Mouse (Mus musculus): Measurements from ENCODE around the gene Chd9. TPM values are rescaled to one million over a fixed set of nuclear protein-coding genes. Genes with fewer than 3 reads are reported as not detected.

Chd9 gene
- polyA plus RNA-seq, 1 experiment from 2014 or later: 60.0 TPM

- H3K36me3 ChIP-seq (ENCODE audit: control insufficient read depth, insufficient read depth, low read length): no peaks in the 10 kb centered on the region
- H3K4me3 ChIP-seq (ENCODE audit: low read depth, low read length): no peak overlapping the region
- no peak overlapping the region for H3K9ac ChIP-seq (ENCODE audit: low read length)
- H3K4me1 ChIP-seq (ENCODE audit: control insufficient read depth, insufficient read depth, low read length): 0 out of 2 replicates have a peak, but pooled peaks cover 2% of the 10 kb centered on the region
- H3K27me3 ChIP-seq (ENCODE audit: control insufficient read depth, insufficient read depth, low read length): no peaks in the 10 kb centered on the region
- ATAC-seq (ENCODE audit: insufficient number of reproducible peaks, low FRiP score, low TSS enrichment, low read depth) (no peak), DNase-seq (ENCODE audit: low spot score) (no peak)
- H3K4me2 ChIP-seq (ENCODE audit: low read depth, severe bottlenecking): no peak overlapping the region
- 46% methylated on average over 6 of the region's 6 CpGs for WGBS
- H3K9me3 ChIP-seq (ENCODE audit: control insufficient read depth, low read length): no peaks in the 10 kb centered on the region
- no peak overlapping the region for H3K27ac ChIP-seq (replicated peaks; ENCODE audit: low read depth, low read length)
Observed at GRCm38 (mm10) chr8:90898578-90898977, 70.4 kb downstream of the Chd9 start.

DNA sequence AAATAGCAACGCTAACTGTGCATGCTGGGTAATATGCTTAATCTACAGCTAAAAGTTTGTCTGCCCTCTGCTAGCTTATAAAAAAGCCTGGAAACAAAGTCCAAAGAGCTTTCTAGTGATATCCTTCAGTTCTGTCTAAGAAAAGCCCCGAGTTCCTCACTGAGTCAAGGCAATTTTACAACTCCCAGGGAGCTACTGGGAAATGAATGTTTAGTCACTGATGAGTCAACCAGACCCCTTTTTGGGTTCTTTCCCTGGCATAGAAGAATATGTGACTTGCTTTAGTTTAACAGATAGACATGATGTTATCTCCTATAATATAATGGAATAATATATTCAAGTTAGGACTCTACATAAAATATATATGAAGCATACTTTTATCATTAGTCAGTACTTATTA lies 73.8 kb downstream of the Chd9 start:
- no peaks in the 10 kb centered on the region for H3K36me3 ChIP-seq (ENCODE audit: control insufficient read depth, insufficient read depth, low read length)
- DNase-seq (ENCODE audit: low spot score): no peak
- WGBS: 78% methylated on average over 2 of the region's 2 CpGs
- no peak for ATAC-seq (ENCODE audit: insufficient number of reproducible peaks, low FRiP score, low TSS enrichment, low read depth)
- no peak overlapping the region for H3K27ac ChIP-seq (replicated peaks; ENCODE audit: low read depth, low read length)
- H3K4me2 ChIP-seq (ENCODE audit: low read depth, severe bottlenecking): no peak overlapping the region
- no peaks in the 10 kb centered on the region for H3K9me3 ChIP-seq (ENCODE audit: control insufficient read depth, low read length)
- no peak overlapping the region for H3K4me3 ChIP-seq (ENCODE audit: low read depth, low read length)
- H3K4me1 ChIP-seq (ENCODE audit: control insufficient read depth, insufficient read depth, low read length): no peaks in the 10 kb centered on the region
- H3K27me3 ChIP-seq (ENCODE audit: control insufficient read depth, insufficient read depth, low read length): no peaks in the 10 kb centered on the region
- no peak overlapping the region for H3K9ac ChIP-seq (ENCODE audit: low read length)

DNA sequence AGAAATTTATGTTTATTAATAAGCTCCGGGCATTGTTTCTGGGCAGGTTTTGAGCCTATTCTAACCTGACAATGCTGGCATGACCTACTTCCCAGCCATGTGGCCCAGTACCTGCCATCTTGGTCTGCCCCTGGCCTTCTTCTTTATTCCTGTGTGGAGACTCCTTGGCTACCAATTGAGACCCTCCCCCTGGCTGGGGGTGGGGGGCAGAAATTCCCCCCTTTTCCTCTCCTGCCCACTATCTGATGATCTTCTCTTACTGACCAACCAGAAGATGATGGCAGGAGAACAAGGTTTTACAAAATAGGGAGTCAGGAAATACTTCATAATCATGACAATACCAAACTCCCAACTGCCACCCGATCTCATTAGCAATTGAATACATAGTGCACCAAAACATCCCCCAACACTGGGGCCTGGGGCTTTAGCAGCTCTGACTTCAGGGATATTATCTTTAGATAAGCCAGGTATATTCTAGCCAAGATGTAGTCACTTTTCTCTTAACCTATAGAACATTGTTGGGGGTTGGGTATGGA lies 76.1 kb downstream of the Chd9 start:
- H3K4me2 ChIP-seq (ENCODE audit: low read depth, severe bottlenecking): no peak overlapping the region
- H3K9me3 ChIP-seq (ENCODE audit: control insufficient read depth, low read length): no peaks in the 10 kb centered on the region
- no peak for ATAC-seq (ENCODE audit: insufficient number of reproducible peaks, low FRiP score, low TSS enrichment, low read depth)
- no peak overlapping the region for H3K4me3 ChIP-seq (ENCODE audit: low read depth, low read length)
- no peak for DNase-seq (ENCODE audit: low spot score)
- no peaks in the 10 kb centered on the region for H3K27me3 ChIP-seq (ENCODE audit: control insufficient read depth, insufficient read depth, low read length)
- no peak overlapping the region for H3K9ac ChIP-seq (ENCODE audit: low read length)
- no peak overlapping the region for H3K27ac ChIP-seq (replicated peaks; ENCODE audit: low read depth, low read length)
- no peaks in the 10 kb centered on the region for H3K36me3 ChIP-seq (ENCODE audit: control insufficient read depth, insufficient read depth, low read length)
- 0 out of 2 replicates have a peak, but pooled peaks cover 1% of the 10 kb centered on the region for H3K4me1 ChIP-seq (ENCODE audit: control insufficient read depth, insufficient read depth, low read length)
- WGBS: 86% methylated on average over 2 of the region's 2 CpGs

DNA sequence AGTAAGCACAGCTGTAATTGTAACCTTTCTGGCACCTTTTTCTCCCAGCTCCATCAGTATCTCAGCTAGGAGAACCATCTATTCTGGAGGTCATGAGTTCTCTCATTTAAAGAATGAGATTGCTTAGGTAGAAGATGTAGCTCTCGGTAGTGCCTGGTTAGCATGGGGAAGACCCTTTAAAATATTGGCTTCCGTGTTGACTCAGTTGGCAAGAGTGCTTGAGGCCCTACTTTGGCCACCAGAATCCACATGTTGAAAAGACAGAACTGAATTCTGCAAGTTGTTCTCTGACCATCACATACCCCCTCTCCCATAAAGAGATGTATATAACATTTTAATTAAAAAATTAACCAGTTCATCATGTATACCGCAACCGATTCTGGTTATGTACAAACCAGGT lies 78.8 kb downstream of the Chd9 start:
- no peak for DNase-seq (ENCODE audit: low spot score)
- 0 out of 2 replicates have a peak, but pooled peaks cover 3% of the 10 kb centered on the region for H3K4me1 ChIP-seq (ENCODE audit: control insufficient read depth, insufficient read depth, low read length)
- 92% methylated on average over 4 of the region's 4 CpGs for WGBS
- no peaks in the 10 kb centered on the region for H3K27me3 ChIP-seq (ENCODE audit: control insufficient read depth, insufficient read depth, low read length)
- H3K9ac ChIP-seq (ENCODE audit: low read length): no peak overlapping the region
- no peaks in the 10 kb centered on the region for H3K9me3 ChIP-seq (ENCODE audit: control insufficient read depth, low read length)
- no peak overlapping the region for H3K4me3 ChIP-seq (ENCODE audit: low read depth, low read length)
- no peak overlapping the region for H3K27ac ChIP-seq (replicated peaks; ENCODE audit: low read depth, low read length)
- no peak for ATAC-seq (ENCODE audit: insufficient number of reproducible peaks, low FRiP score, low TSS enrichment, low read depth)
- no peaks in the 10 kb centered on the region for H3K36me3 ChIP-seq (ENCODE audit: control insufficient read depth, insufficient read depth, low read length)
- no peak overlapping the region for H3K4me2 ChIP-seq (ENCODE audit: low read depth, severe bottlenecking)

DNA sequence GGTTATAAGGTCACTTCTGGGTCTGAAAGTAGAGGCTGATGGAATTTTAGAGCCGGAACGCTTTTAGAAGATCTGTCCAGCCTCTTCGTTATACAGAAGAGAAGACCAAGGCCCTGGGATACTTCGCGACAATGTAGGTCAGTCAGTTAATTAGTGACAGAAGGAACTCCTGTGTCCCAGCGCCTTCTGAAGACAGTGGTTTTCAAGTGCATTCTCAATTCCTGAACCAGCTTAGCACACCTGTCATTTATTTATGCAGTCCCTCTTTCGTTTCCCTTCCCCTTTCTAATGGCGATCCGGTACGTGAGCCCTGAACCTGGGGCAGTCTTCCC lies 79.3 kb downstream of the Chd9 start:
- Histone ChIP-seq H3K9ac (ENCODE audit: low read length) (peak overlapping the region; percentile 72), H3K4me2 (ENCODE audit: low read depth, severe bottlenecking) (peak overlapping the region; percentile 98), H3K36me3 (ENCODE audit: control insufficient read depth, insufficient read depth, low read length) (no peaks in the 10 kb centered on the region), H3K9me3 (ENCODE audit: control insufficient read depth, low read length) (no peaks in the 10 kb centered on the region), H3K4me1 (ENCODE audit: control insufficient read depth, insufficient read depth, low read length) (0 out of 2 replicates have a peak, but pooled peaks cover 3% of the 10 kb centered on the region), H3K27ac (replicated peaks; ENCODE audit: low read depth, low read length) (no peak overlapping the region), H3K27me3 (ENCODE audit: control insufficient read depth, insufficient read depth, low read length) (no peaks in the 10 kb centered on the region), H3K4me3 (ENCODE audit: low read depth, low read length) (peak overlapping the region; percentile 88)
- DNase-seq (ENCODE audit: low spot score): no peak
- no peak for ATAC-seq (ENCODE audit: insufficient number of reproducible peaks, low FRiP score, low TSS enrichment, low read depth)
- 20% methylated on average over 10 of the region's 10 CpGs for WGBS

GRCm38 (mm10) chr8:90907848-90908551 lies 79.8 kb downstream of the Chd9 start:
- Histone ChIP-seq H3K27me3 (ENCODE audit: control insufficient read depth, insufficient read depth, low read length) (no peaks in the 10 kb centered on the region), H3K4me3 (ENCODE audit: low read depth, low read length) (peak overlapping the region; percentile 88), H3K4me2 (ENCODE audit: low read depth, severe bottlenecking) (peak overlapping the region; percentile 98), H3K27ac (replicated peaks; ENCODE audit: low read depth, low read length) (peak overlapping the region; percentile 66), H3K36me3 (ENCODE audit: control insufficient read depth, insufficient read depth, low read length) (no peaks in the 10 kb centered on the region), H3K9me3 (ENCODE audit: control insufficient read depth, low read length) (no peaks in the 10 kb centered on the region), H3K9ac (ENCODE audit: low read length) (peak overlapping the region; percentile 72), H3K4me1 (ENCODE audit: control insufficient read depth, insufficient read depth, low read length) (0 out of 2 replicates have a peak, but pooled peaks cover 3% of the 10 kb centered on the region)
- peak; percentile 95 for DNase-seq (ENCODE audit: low spot score)
- WGBS: under 1% methylated on average over 71 of the region's 89 CpGs
- peak; percentile 98 for ATAC-seq (ENCODE audit: insufficient number of reproducible peaks, low FRiP score, low TSS enrichment, low read depth)

- H3K27me3 ChIP-seq (ENCODE audit: control insufficient read depth, insufficient read depth, low read length): no peaks in the 10 kb centered on the region
- H3K27ac ChIP-seq (replicated peaks; ENCODE audit: low read depth, low read length): peak overlapping the region; percentile 66; the same call in 1 of the 2 replicates
- ATAC-seq (ENCODE audit: insufficient number of reproducible peaks, low FRiP score, low TSS enrichment, low read depth): peak; percentile 59
- DNase-seq (ENCODE audit: low spot score): peak; percentile 66
- H3K4me3 ChIP-seq (ENCODE audit: low read depth, low read length): peak overlapping the region; percentile 88
- peak overlapping the region; percentile 72 for H3K9ac ChIP-seq (ENCODE audit: low read length)
- WGBS: under 1% methylated on average over 53 of the region's 89 CpGs
- H3K4me2 ChIP-seq (ENCODE audit: low read depth, severe bottlenecking): peak overlapping the region; percentile 98
- H3K9me3 ChIP-seq (ENCODE audit: control insufficient read depth, low read length): no peaks in the 10 kb centered on the region
- H3K36me3 ChIP-seq (ENCODE audit: control insufficient read depth, insufficient read depth, low read length): no peaks in the 10 kb centered on the region
- H3K4me1 ChIP-seq (ENCODE audit: control insufficient read depth, insufficient read depth, low read length): 0 out of 2 replicates have a peak, but pooled peaks cover 3% of the 10 kb centered on the region
Observed at GRCm38 (mm10) chr8:90908580-90909471, 80.7 kb downstream of the Chd9 start.

DNA sequence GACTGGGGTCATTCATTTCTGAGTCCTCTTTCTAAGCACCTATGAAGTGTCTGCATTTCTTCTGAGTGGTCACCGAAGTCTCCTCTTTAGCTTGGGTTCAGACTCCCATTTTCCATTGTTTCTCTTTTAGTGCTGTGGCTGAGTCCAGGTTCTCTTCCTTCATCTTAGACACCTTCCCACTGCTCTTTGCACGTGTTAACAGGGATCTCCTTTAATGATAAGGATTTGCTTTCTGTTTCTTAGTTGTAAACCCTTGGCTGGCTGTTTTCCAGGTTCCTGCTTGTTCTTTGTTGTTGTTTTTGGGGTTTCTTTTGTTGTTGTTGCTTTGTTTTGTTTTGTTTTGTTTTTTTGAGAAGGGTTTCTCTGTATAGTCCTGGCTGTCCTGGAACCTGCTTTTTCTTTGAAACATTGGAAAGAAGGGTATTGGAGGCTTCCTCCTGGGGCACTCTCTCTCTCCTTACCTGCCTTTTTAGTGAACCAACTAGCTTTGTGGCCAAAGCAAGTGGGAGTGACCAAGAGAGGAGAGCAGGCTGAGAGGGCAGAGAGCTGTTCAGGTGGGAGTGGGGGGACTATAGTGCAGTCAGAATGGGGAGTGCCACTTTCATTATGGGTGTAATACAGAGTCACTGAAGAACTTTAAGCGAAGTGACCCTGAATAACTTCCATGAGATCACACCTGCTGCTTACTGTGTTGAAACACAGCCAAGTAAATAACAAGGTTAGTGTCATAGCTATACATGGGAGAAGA lies 95.2 kb downstream of the Chd9 start:
- 74% methylated on average over 3 of the region's 3 CpGs for WGBS
- Histone ChIP-seq H3K9me3 (ENCODE audit: control insufficient read depth, low read length) (no peaks in the 10 kb centered on the region), H3K4me2 (ENCODE audit: low read depth, severe bottlenecking) (no peak overlapping the region), H3K4me3 (ENCODE audit: low read depth, low read length) (no peak overlapping the region), H3K36me3 (ENCODE audit: control insufficient read depth, insufficient read depth, low read length) (no peaks in the 10 kb centered on the region), H3K4me1 (ENCODE audit: control insufficient read depth, insufficient read depth, low read length) (no peaks in the 10 kb centered on the region), H3K9ac (ENCODE audit: low read length) (no peak overlapping the region), H3K27me3 (ENCODE audit: control insufficient read depth, insufficient read depth, low read length) (no peaks in the 10 kb centered on the region), H3K27ac (replicated peaks; ENCODE audit: low read depth, low read length) (no peak overlapping the region)
- ATAC-seq (ENCODE audit: insufficient number of reproducible peaks, low FRiP score, low TSS enrichment, low read depth): no peak
- DNase-seq (ENCODE audit: low spot score): no peak

All from limb, embryonic 11.5 days (tissue).